Comparison of ENCODE assay signal across 18 mouse cellular contexts in genomic region chr5:24956891-24957290, GRCm38 (mm10).
DNase-seq lines count a peak whose midpoint lies in the region; ATAC-seq and TF ChIP-seq lines count a peak whose summit lies in the region.
"Had no signal": no experiment of that assay in that cellular context is flagged by ENCODE, and none has a peak within 500 bp of the region (broad histone marks: within the 10 kb centered on the region; RNA-seq: fewer than 3 reads in every experiment).

No protein-coding gene starts in this region.

- H3K36me3 ChIP-seq in kidney, adult 2 months (ENCODE audit: control insufficient read depth, insufficient read depth, low read length): no peaks in the 10 kb centered on the region
- H3K36me3 ChIP-seq in kidney, embryonic 14.5 days (ENCODE audit: control insufficient read depth, insufficient read depth, low read length): no peaks in the 10 kb centered on the region
- H3K36me3 ChIP-seq: forebrain, embryonic 10.5 days; hindbrain, embryonic 12.5 days; hindbrain, embryonic 15.5 days had no signal

- no peak for TF ChIP-seq POLR2A in cerebellum, adult 2 months (IDR thresholded peaks at IDR 0.05; ENCODE audit: borderline replicate concordance, insufficient read depth, low read length)
- no peak for TF ChIP-seq POLR2A in kidney, adult 2 months (IDR thresholded peaks at IDR 0.05; ENCODE audit: low read depth, low read length)

- DNase-seq in cerebellum, adult 2 months: peak; percentile 32 to 42
- no peak for DNase-seq in cerebellum, adult 8-10 months
- DNase-seq in kidney, adult 2 months: peak; percentile 26
- peak; percentile 57 for DNase-seq in brain, adult 2 months (ENCODE audit: low read depth, low spot score)
- DNase-seq in gastrocnemius, postnatal 36 days: no peak
- DNase-seq: adrenal gland, adult 2 months; adrenal gland, postnatal 14 days; gastrocnemius, postnatal 10 days; heart, adult 11 months had no signal

- ATAC-seq in kidney, embryonic 14.5 days (ENCODE audit: low FRiP score, low TSS enrichment): no peak
- ATAC-seq: CD4-positive, CD25-positive, alpha-beta regulatory T cell, adult 4 months; forebrain, embryonic 13.5 days; forebrain, embryonic 16.5 days; intestine, postnatal 0 days had no signal

- no peak overlapping the region for H3K4me3 ChIP-seq in cerebellum, adult 2 months (replicated peaks; ENCODE audit: insufficient read depth, low read depth, low read length)
- H3K4me3 ChIP-seq in kidney, adult 2 months (ENCODE audit: insufficient read depth, low read depth, low read length): no peak overlapping the region
- H3K4me3 ChIP-seq in kidney, embryonic 14.5 days (ENCODE audit: low read length): no peak overlapping the region
- H3K4me3 ChIP-seq: forebrain, embryonic 10.5 days; forebrain, embryonic 13.5 days; hindbrain, embryonic 12.5 days; hindbrain, embryonic 15.5 days had no signal

- no peak overlapping the region for H3K9ac ChIP-seq in kidney, embryonic 14.5 days (ENCODE audit: low read depth, low read length)
- H3K9ac ChIP-seq: forebrain, embryonic 13.5 days; hindbrain, embryonic 12.5 days; hindbrain, embryonic 15.5 days had no signal

- WGBS in cerebellum, adult 2 months: 27% methylated on average over 7 of the region's 7 CpGs
- 55% methylated on average over 7 of the region's 7 CpGs for WGBS in kidney, adult 2 months
- WGBS in kidney, embryonic 14.5 days: 87% methylated on average over 7 of the region's 7 CpGs

- no peak overlapping the region for H3K4me2 ChIP-seq in kidney, embryonic 14.5 days (replicated peaks; ENCODE audit: low read depth, low read length)
- H3K4me2 ChIP-seq: forebrain, embryonic 13.5 days; heart, embryonic 11.5 days; hindbrain, embryonic 12.5 days; hindbrain, embryonic 15.5 days had no signal

- no peak overlapping the region for H3K27ac ChIP-seq in cerebellum, adult 2 months (ENCODE audit: insufficient read depth, low read length)
- H3K27ac ChIP-seq in kidney, adult 2 months (ENCODE audit: insufficient read depth, low read depth, low read length): no peak overlapping the region
- no peak overlapping the region for H3K27ac ChIP-seq in kidney, embryonic 14.5 days (ENCODE audit: low read depth, low read length)
- H3K27ac ChIP-seq: forebrain, embryonic 10.5 days; forebrain, embryonic 13.5 days; hindbrain, embryonic 12.5 days; hindbrain, embryonic 15.5 days had no signal

- no peaks in the 10 kb centered on the region for H3K9me3 ChIP-seq in kidney, embryonic 14.5 days (ENCODE audit: control insufficient read depth, low read length)
- H3K9me3 ChIP-seq: forebrain, embryonic 10.5 days; forebrain, embryonic 13.5 days; hindbrain, embryonic 12.5 days; hindbrain, embryonic 15.5 days had no signal

- no peaks in the 10 kb centered on the region for H3K27me3 ChIP-seq in cerebellum, adult 2 months (ENCODE audit: control insufficient read depth, insufficient read depth, low read length)
- H3K27me3 ChIP-seq in kidney, adult 2 months (replicated peaks; ENCODE audit: control insufficient read depth, insufficient read depth, low read length): no peaks in the 10 kb centered on the region
- no peaks in the 10 kb centered on the region for H3K27me3 ChIP-seq in kidney, embryonic 14.5 days (ENCODE audit: control insufficient read depth, insufficient read depth, low read length)
- H3K27me3 ChIP-seq: forebrain, embryonic 13.5 days; hindbrain, embryonic 12.5 days; hindbrain, embryonic 15.5 days had no signal

- intact Hi-C loops in gastrocnemius, postnatal 36 days (cut with DNase I): no loop called here

- H3K4me1 ChIP-seq in cerebellum, adult 2 months (ENCODE audit: control insufficient read depth, insufficient read depth, low read length): peaks cover 35% of the 10 kb centered on the region
- peaks cover 9% of the 10 kb centered on the region; the same call in 1 of the 2 replicates for H3K4me1 ChIP-seq in kidney, adult 2 months (ENCODE audit: control insufficient read depth, insufficient read depth, low read length)
- H3K4me1 ChIP-seq in kidney, embryonic 14.5 days (ENCODE audit: control insufficient read depth, insufficient read depth, low read length): 0 out of 2 replicates have a peak, but pooled peaks cover 4% of the 10 kb centered on the region

- no peak for TF ChIP-seq CTCF in cerebellum, adult 2 months (IDR thresholded peaks at IDR 0.05; ENCODE audit: borderline replicate concordance, insufficient read depth, low read depth, low read length)
- TF ChIP-seq CTCF in kidney, adult 2 months (conservative IDR thresholded peaks at IDR 0.05; ENCODE audit: insufficient read depth, insufficient read length, low read depth, low read length): no peak

Comparison
In these comparisons a context has a peak if more than half of its experiments do, and no peak if none do; other contexts are left out.
1. DNase-seq: peak in cerebellum, adult 2 months (2 of 2), kidney, adult 2 months (single experiment) and brain, adult 2 months (single experiment); none in cerebellum, adult 8-10 months (single experiment) and gastrocnemius, postnatal 36 days (0 of 2).